Mouse (Mus musculus): Measurements from ENCODE around the gene Jtb. TPM values are rescaled to one million over a fixed set of nuclear protein-coding genes. Genes with fewer than 3 reads are reported as not detected.
A peak's percentile ranks its signal among the peaks of the same experiment; 100 is the strongest.

Jtb gene
- 90.5 and 97.3 TPM in 2 replicates for polyA plus RNA-seq (2016; fragmentation: Nextera tagmentation; extraction: Ambion mirVana)

DNA sequence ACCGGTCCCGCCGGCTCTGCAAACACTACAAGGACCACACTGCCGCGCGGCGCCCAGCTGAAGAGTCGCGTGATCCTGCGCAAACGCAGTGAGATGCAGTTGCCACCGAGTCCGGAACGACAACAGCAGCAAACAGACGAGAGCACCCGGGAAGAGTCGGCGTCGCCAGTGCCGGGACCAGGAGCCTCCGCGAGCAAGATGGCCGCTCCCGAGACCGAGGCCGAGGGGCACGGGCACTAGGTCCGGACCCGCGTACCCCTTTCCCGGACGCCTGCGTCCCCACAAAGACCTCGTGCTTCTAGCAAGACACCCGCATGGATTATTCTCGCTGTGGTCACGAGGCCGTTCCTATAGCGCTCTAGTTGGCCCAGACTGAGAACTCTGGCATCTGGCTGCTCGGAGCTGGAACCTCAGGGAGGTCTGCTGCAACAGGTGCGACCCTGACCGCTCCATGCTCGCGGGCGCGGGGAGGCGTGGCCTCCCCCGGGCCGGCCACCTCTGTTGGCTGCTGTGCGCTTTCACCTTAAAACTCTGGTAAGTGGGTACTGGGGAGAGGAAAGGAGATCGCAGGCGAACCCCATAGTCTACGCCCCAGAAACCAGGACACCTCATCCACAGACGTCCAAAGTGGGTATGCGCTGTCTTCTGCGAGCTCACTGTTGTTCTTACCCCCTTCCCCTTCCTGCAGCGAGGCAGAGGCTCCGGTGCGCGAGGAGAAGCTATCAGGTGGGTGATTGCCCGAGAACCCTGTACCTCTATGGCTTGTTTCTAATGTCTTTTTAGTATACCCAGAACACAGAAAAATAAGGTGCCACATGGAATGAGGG is at the start of gene Jtb:
Jtb (plus strand) TSS at position 91 of the 827 bp plus-strand sequence.
- Histone ChIP-seq H3K9ac (peak within 1 kb of the TSS; percentile 72), H3K27me3 (no peaks in the 10 kb centered on the region), H3K4me2 (replicated peaks) (peak within 1 kb of the TSS; percentile 80), H3K4me3 (peak within 1 kb of the TSS; percentile 71), H3K36me3 (peaks cover 16% of the 10 kb centered on the region), H3K9me3 (no peaks in the 10 kb centered on the region), H3K27ac (peak within 1 kb of the TSS; percentile 87), H3K4me1 (peaks cover 5% of the 10 kb centered on the region)
- WGBS: under 1% methylated on average over 61 of the region's 61 CpGs
- peak; percentile 97 for ATAC-seq (ENCODE audit: insufficient number of reproducible peaks, insufficient read depth, low FRiP score, low TSS enrichment)

DNA sequence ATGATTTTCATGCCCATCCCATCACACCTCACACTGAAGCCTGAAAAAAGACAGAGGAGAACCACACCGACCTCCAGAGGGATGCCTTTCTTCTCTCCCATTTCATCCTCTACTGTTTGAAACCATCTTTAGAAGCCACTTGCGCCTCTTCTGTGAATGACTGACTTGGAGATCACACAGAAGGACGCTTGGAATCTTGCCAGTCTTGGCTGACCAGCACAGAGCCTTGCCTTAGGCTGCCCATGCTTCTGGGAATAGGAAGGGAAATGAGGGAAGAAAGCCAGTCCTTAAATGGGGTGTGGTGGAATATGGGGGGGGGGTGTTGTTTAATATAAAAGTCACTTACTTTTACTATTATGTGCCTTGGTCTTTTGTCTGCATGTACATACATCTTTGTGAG is 47.8 kb upstream of the Jtb start:
- Histone ChIP-seq H3K4me3 (no peak overlapping the region), H3K27ac (no peak overlapping the region), H3K9me3 (no peaks in the 10 kb centered on the region), H3K27me3 (no peaks in the 10 kb centered on the region), H3K4me2 (replicated peaks) (no peak overlapping the region), H3K36me3 (no peaks in the 10 kb centered on the region), H3K9ac (no peak overlapping the region), H3K4me1 (no peaks in the 10 kb centered on the region)
- ATAC-seq (ENCODE audit: insufficient number of reproducible peaks, insufficient read depth, low FRiP score, low TSS enrichment): no peak
- WGBS: 80% methylated on average over 3 of the region's 3 CpGs

DNA sequence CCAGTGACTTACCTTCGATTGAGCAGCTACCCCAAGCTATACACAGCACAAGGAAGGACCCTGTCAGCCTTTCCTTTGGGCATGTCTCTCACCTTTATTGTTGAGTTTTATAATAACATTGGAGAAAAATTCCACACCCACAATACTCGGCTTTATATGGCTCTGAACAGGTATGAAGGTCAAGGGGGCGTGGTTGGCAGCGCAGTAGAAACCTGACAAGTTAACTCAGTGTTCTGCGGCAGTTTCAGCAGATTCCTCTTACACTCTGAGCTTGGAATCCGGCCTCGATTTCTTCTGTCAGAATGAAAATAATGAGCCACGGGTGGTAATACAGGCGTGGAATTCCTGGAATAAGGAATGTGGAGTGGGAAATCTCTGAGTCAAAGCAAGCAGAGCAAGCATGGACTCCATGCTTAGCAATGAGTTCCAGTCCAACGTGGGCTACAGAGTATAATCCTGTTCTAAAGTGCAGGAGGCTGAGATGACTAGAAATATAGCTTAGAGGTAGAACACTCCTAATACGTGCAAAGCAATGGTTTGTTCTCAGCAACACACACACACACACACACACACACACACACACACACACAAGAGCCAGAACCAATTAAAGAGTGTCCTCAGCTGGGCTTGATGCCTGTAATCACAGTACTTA is 40.4 kb upstream of the Jtb start:
- H3K9me3 ChIP-seq: no peaks in the 10 kb centered on the region
- H3K4me1 ChIP-seq: no peaks in the 10 kb centered on the region
- no peak overlapping the region for H3K9ac ChIP-seq
- H3K4me3 ChIP-seq: no peak overlapping the region
- no peaks in the 10 kb centered on the region for H3K36me3 ChIP-seq
- no peaks in the 10 kb centered on the region for H3K27me3 ChIP-seq
- no peak overlapping the region for H3K27ac ChIP-seq
- H3K4me2 ChIP-seq (replicated peaks): no peak overlapping the region
- ATAC-seq (ENCODE audit: insufficient number of reproducible peaks, insufficient read depth, low FRiP score, low TSS enrichment): no peak
- 79% methylated on average over 11 of the region's 11 CpGs for WGBS

DNA sequence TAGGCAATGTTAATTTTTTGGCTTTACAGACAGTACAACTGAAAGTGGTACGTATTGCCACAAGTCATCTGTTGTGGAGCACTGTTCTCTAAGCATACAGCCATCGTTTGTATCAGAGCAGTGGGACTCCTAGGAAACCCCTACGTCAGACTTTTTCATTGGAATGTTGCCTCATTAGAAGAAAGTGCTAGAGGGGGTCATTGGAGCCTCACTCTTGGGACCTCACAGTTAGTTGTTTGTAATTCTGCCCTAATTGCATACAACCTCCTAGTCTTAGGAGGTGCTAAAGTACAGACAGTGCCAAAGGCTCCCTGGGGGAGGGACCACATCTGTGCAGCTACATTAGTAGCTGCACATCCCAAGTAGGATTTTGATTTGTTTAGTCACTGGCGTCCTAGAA is 36.6 kb upstream of the Jtb start:
- ATAC-seq (ENCODE audit: insufficient number of reproducible peaks, insufficient read depth, low FRiP score, low TSS enrichment): no peak
- Histone ChIP-seq H3K4me3 (no peak overlapping the region), H3K9ac (no peak overlapping the region), H3K36me3 (no peaks in the 10 kb centered on the region), H3K9me3 (no peaks in the 10 kb centered on the region), H3K4me2 (replicated peaks) (no peak overlapping the region), H3K27ac (no peak overlapping the region), H3K27me3 (no peaks in the 10 kb centered on the region), H3K4me1 (no peaks in the 10 kb centered on the region)
- 42% methylated on average over 4 of the region's 4 CpGs for WGBS

DNA sequence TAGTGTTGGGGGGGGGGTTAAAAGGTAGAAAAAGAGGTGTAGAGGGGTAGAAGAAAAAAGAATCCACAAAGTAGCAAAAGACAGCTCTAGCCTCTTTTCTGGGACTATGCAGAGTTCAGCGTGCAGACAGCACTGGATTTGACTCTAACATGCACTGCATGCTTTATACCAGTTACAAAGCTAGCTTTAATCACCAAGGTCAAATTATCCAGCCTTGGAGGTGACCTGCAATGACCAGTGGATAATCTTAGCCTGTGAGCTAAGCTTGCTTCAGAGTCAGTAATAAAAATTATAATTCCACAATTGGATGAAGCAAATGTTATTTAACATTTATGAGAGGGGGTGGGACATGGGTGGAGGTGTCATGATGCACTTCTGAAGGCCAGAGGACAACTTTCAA is 35.8 kb upstream of the Jtb start:
- H3K4me2 ChIP-seq (replicated peaks): no peak overlapping the region
- no peaks in the 10 kb centered on the region for H3K27me3 ChIP-seq
- no peaks in the 10 kb centered on the region for H3K9me3 ChIP-seq
- ATAC-seq (ENCODE audit: insufficient number of reproducible peaks, insufficient read depth, low FRiP score, low TSS enrichment): no peak
- no peak overlapping the region for H3K4me3 ChIP-seq
- no peaks in the 10 kb centered on the region for H3K4me1 ChIP-seq
- H3K9ac ChIP-seq: no peak overlapping the region
- H3K27ac ChIP-seq: no peak overlapping the region
- 75% methylated on average over 1 of the region's 1 CpGs for WGBS
- no peaks in the 10 kb centered on the region for H3K36me3 ChIP-seq

DNA sequence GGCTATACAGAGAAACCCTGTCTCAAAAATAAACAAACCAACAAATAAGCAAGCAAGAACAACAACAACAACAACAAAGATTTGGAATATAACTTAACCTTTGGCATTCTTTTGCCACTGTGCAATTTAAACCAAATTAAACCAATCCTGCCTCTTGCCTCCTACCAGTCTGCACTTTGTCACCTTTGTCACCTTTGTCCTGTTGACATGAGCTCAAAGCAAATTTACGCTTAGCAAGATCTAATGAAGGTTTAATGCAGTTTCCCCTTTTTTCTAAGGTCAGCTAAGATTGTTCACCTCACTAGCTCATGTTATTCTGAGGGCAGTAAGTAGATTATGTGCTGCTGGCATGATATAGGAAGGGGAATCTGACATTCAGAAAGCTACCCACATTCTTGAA is 33.8 kb upstream of the Jtb start:
- H3K4me1 ChIP-seq: no peaks in the 10 kb centered on the region
- H3K4me3 ChIP-seq: no peak overlapping the region
- no peaks in the 10 kb centered on the region for H3K27me3 ChIP-seq
- no peak overlapping the region for H3K9ac ChIP-seq
- no peak overlapping the region for H3K4me2 ChIP-seq (replicated peaks)
- no peaks in the 10 kb centered on the region for H3K9me3 ChIP-seq
- 80% methylated on average over 1 of the region's 1 CpGs for WGBS
- H3K36me3 ChIP-seq: no peaks in the 10 kb centered on the region
- ATAC-seq (ENCODE audit: insufficient number of reproducible peaks, insufficient read depth, low FRiP score, low TSS enrichment): no peak
- no peak overlapping the region for H3K27ac ChIP-seq

DNA sequence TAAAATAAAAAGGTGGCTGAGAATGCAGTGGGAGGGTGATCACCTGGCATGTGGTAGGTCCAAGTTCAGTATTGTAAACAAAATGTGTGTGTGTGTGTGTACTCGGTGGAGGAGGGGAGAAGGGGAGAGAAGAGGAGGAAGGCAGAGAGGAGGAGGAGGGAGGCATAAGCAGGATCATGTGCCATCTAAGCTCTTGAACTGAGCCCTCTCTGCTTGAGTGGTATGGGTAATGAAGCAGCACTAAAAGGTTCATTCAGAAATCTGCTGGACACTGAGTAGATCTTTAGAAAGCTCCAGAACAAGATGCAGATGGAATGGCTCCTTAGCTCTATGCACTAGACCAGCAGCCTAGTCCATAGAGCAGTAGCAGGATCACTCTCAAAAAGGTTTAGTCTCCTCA is 28.5 kb upstream of the Jtb start:
- no peaks in the 10 kb centered on the region for H3K4me1 ChIP-seq
- H3K4me3 ChIP-seq: no peak overlapping the region
- peaks cover 4% of the 10 kb centered on the region; the same call in 1 of the 2 replicates for H3K36me3 ChIP-seq
- no peak for ATAC-seq (ENCODE audit: insufficient number of reproducible peaks, insufficient read depth, low FRiP score, low TSS enrichment)
- no peak overlapping the region for H3K27ac ChIP-seq
- 79% methylated on average over 1 of the region's 1 CpGs for whole genome bisulfite sequencing
- no peaks in the 10 kb centered on the region for H3K9me3 ChIP-seq
- H3K9ac ChIP-seq: no peak overlapping the region
- no peak overlapping the region for H3K4me2 ChIP-seq (replicated peaks)
- H3K27me3 ChIP-seq: no peaks in the 10 kb centered on the region

DNA sequence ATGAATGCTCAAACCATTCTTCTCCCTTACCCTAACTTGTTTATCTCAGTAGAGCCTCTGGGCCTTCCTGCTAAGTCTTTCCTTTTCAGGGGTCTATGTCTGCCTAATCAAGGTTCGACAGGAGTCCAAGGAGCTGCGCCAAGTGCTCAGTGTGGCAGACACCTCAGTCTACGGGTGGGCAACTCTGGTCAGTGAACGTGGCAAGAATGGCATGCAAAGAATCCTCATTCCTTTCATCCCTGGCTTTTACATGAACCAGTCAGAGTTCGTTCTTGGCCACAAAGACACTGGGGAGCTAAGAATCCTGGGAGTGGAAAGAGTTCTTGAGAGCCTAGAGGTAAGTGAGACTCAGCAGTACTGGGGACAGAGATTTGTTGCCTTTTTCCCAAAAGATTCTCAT is 27.8 kb upstream of the Jtb start:
- peaks cover 11% of the 10 kb centered on the region for H3K36me3 ChIP-seq
- no peaks in the 10 kb centered on the region for H3K27me3 ChIP-seq
- no peaks in the 10 kb centered on the region for H3K4me1 ChIP-seq
- no peak for ATAC-seq (ENCODE audit: insufficient number of reproducible peaks, insufficient read depth, low FRiP score, low TSS enrichment)
- no peak overlapping the region for H3K4me2 ChIP-seq (replicated peaks)
- no peaks in the 10 kb centered on the region for H3K9me3 ChIP-seq
- H3K9ac ChIP-seq: no peak overlapping the region
- no peak overlapping the region for H3K4me3 ChIP-seq
- 75% methylated on average over 5 of the region's 5 CpGs for WGBS
- H3K27ac ChIP-seq: no peak overlapping the region

DNA sequence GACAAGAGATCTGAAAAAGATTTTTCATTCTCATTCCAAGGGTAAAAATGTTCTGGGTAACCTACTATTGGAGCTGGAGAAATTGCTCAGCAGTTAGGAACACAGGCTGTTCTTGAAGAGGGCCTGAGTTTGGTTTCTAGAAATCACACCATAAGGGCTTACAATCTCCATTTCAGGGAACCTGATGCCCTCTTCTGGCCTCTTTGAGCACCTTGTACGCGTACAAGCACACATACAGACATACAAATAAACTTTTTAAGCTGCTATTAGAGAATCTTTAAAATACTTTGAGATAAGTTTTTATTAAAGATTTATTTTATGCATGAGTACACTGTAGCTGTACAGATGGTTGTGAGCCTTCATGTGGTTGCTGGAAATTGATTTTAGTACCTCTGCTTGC is 26.8 kb upstream of the Jtb start:
- H3K27ac ChIP-seq: no peak overlapping the region
- H3K4me1 ChIP-seq: no peaks in the 10 kb centered on the region
- H3K27me3 ChIP-seq: no peaks in the 10 kb centered on the region
- H3K36me3 ChIP-seq: peaks cover 19% of the 10 kb centered on the region
- no peaks in the 10 kb centered on the region for H3K9me3 ChIP-seq
- no peak overlapping the region for H3K4me2 ChIP-seq (replicated peaks)
- 97% methylated on average over 2 of the region's 2 CpGs for WGBS
- no peak overlapping the region for H3K9ac ChIP-seq
- no peak for ATAC-seq (ENCODE audit: insufficient number of reproducible peaks, insufficient read depth, low FRiP score, low TSS enrichment)
- H3K4me3 ChIP-seq: no peak overlapping the region

DNA sequence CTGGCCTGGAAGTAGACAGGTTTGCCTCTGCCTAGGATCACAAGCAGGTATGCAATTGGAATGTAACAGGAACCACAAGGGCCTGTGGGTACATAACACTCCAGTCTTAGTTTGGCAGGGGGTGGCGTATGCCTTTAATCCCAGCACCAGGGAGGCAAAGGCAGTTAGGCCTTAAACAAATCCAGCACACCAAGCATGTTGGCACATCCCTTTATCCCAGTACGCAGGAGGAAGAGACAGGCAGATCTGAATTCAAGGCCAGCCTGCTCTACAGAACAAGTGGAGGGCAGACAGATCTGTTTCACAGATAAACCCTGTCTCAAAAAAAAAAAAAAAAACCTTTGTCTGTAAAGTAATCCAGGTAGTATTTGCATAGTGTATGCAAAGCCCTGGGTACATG is 22.7 kb upstream of the Jtb start:
- no peak for ATAC-seq (ENCODE audit: insufficient number of reproducible peaks, insufficient read depth, low FRiP score, low TSS enrichment)
- H3K4me3 ChIP-seq: no peak overlapping the region
- peaks cover 45% of the 10 kb centered on the region for H3K36me3 ChIP-seq
- 82% methylated on average over 2 of the region's 2 CpGs for WGBS
- no peaks in the 10 kb centered on the region for H3K9me3 ChIP-seq
- peaks cover 17% of the 10 kb centered on the region for H3K4me1 ChIP-seq
- H3K27ac ChIP-seq: no peak overlapping the region
- no peaks in the 10 kb centered on the region for H3K27me3 ChIP-seq
- no peak overlapping the region for H3K9ac ChIP-seq
- no peak overlapping the region for H3K4me2 ChIP-seq (replicated peaks)

DNA sequence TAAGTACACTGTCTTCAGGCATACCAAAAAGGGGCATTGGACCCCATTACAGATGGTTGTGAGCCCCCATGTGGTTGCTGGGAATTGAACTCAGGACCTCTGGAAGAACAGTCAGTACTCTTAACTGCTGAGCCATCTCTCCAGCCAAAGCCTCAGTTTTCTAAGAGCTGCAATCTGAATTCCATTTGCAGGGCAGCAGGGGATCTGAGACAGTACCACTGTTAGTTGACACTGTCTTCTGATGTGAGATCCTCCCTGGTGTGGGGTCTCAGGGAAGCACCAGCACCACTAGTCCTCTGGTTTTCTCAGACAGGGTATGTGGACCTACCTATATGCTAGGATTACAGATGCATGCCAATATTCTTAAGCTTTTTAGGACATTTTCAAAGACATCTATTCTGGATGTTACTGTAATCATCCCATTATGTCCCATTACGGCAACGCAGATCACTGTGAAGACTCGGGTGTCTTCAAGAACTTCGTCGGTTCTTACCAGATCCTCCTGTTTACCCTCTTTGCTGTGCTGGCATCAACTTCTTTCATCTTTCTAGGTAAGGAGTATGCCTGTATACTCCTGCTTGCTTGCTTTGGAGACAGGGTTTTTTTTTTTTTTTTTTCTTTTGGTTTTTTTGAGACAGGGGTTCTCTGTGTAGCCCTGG is 21.4 kb upstream of the Jtb start:
- Histone ChIP-seq H3K9me3 (no peaks in the 10 kb centered on the region), H3K9ac (no peak overlapping the region), H3K4me1 (peaks cover 17% of the 10 kb centered on the region), H3K4me2 (replicated peaks) (no peak overlapping the region), H3K36me3 (peaks cover 45% of the 10 kb centered on the region), H3K4me3 (no peak overlapping the region), H3K27me3 (no peaks in the 10 kb centered on the region), H3K27ac (no peak overlapping the region)
- WGBS: 90% methylated on average over 5 of the region's 5 CpGs
- no peak for ATAC-seq (ENCODE audit: insufficient number of reproducible peaks, insufficient read depth, low FRiP score, low TSS enrichment)

Data from embryonic facial prominence, embryonic 12.5 days (tissue).